Mouse (Mus musculus) activated CD4-positive, CD25-positive, alpha-beta regulatory T cell, adult 9 weeks (primary cell): ENCODE results near the gene Gfod1. TPM values are rescaled to one million over a fixed set of nuclear protein-coding genes. Genes with fewer than 3 reads are reported as not detected.

Experiments used
- polyA plus RNA-seq: library from polyadenylated mRNA; unstranded; fragments of 100-300 nt; shearing (Covaris generic); gene quantifications from one replicate; pipeline ENCODE4 v1.2.1, GENCODE M21; 2017

The Gfod1 gene
- 3.1 TPM for polyA plus RNA-seq

GRCm38 (mm10) chr13:43304018-43304431 lies at the start of gene Gfod1:
Gene Gfod1 (minus strand): TSS chr13:43304172.

DNA sequence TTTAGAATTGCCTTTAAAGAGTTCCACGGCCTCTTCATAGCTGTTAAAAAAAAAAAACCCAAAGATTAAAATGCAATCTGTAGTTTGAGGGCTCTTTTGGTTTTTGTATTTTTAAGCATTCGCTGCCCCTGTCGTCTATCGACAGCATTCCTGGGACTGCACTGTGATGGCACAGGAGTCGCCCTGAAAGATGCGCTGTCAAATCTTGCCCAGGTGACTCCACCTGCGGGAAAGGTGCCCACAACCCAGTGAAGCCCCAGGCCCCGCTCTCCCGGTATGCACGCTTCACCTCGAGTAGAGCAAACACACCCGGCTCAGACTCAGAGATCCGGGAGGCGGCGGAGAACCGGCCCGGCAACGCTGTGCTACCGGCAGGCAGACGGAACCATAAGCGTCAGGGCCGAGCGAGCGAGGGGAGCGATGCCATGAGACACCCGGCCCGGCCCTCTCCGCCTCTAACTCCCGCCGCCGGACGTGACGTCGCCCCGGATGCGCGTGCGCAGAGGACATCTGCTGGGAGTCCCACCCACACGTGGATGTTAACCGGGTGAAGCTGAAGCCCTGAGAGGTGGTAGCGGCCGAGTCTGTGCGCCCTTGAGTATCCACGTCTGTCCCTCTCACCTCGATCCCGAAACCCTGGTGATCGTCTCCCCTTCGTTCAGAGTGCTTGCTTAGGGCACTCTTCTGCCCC lies 132.8 kb downstream of the Gfod1 start, which contains the start of gene Tbc1d7:
TSS of gene Tbc1d7 (minus strand) at position 482 of the 691 bp plus-strand sequence.

Other genes starting within 250 kb of the Gfod1 start
- gene Tbc1d7, start 132.7 kb downstream of the Gfod1 start, polyA plus RNA-seq: 11.7 TPM
- gene Sirt5, start 61.3 kb upstream of the Gfod1 start, polyA plus RNA-seq: 24.5 TPM
- gene Nol7, start 94.2 kb upstream of the Gfod1 start, polyA plus RNA-seq: 111 TPM
- 13.3 TPM for gene Ranbp9, start 177.1 kb upstream of the Gfod1 start, polyA plus RNA-seq